Mouse (Mus musculus): ENCODE measurements at regions not wholly inside any gene's neighbourhood (a gene's known extent, or its start where the extent isn't known, plus 50 kb on each side); places are given as distances from the start of the nearest gene placed in this dataset.
A peak's percentile ranks its signal among the peaks of the same experiment; 100 is the strongest.

GRCm38 (mm10) chr15:96031085-96031780 lies 240.6 kb downstream of the Ano6 start:
- TF ChIP-seq CTCF (IDR thresholded peaks at IDR 0.05; ENCODE audit: borderline replicate concordance, extremely low read depth, insufficient read depth, insufficient read length) (no peak), POLR2A (IDR thresholded peaks at IDR 0.05; ENCODE audit: borderline replicate concordance, extremely low read depth, insufficient read depth, insufficient read length, poor library complexity, severe bottlenecking) (no peak)
- no peak for DNase-seq (ENCODE audit: low read depth)

- peak; percentile 28 for DNase-seq (ENCODE audit: low read depth)
- TF ChIP-seq CTCF (IDR thresholded peaks at IDR 0.05; ENCODE audit: borderline replicate concordance, extremely low read depth, insufficient read depth, insufficient read length) (no peak), POLR2A (IDR thresholded peaks at IDR 0.05; ENCODE audit: borderline replicate concordance, extremely low read depth, insufficient read depth, insufficient read length, poor library complexity, severe bottlenecking) (no peak)
These were observed 244.6 kb downstream of the Ano6 start for GRCm38 (mm10) chr15:96035273-96035672.

- no peak for DNase-seq (ENCODE audit: low read depth)
- TF ChIP-seq POLR2A (IDR thresholded peaks at IDR 0.05; ENCODE audit: borderline replicate concordance, extremely low read depth, insufficient read depth, insufficient read length, poor library complexity, severe bottlenecking): no peak
- TF ChIP-seq CTCF (IDR thresholded peaks at IDR 0.05; ENCODE audit: borderline replicate concordance, extremely low read depth, insufficient read depth, insufficient read length): no peak
These were observed 241.8 kb upstream of the Arid2 start for GRCm38 (mm10) chr15:96045561-96045960.

- no peak for TF ChIP-seq CTCF (IDR thresholded peaks at IDR 0.05; ENCODE audit: borderline replicate concordance, extremely low read depth, insufficient read depth, insufficient read length)
- no peak for TF ChIP-seq POLR2A (IDR thresholded peaks at IDR 0.05; ENCODE audit: borderline replicate concordance, extremely low read depth, insufficient read depth, insufficient read length, poor library complexity, severe bottlenecking)
- no peak for DNase-seq (ENCODE audit: low read depth)
These were observed 240.7 kb upstream of the Arid2 start for GRCm38 (mm10) chr15:96046651-96047050.

- TF ChIP-seq CTCF (IDR thresholded peaks at IDR 0.05; ENCODE audit: borderline replicate concordance, extremely low read depth, insufficient read depth, insufficient read length) (no peak), POLR2A (IDR thresholded peaks at IDR 0.05; ENCODE audit: borderline replicate concordance, extremely low read depth, insufficient read depth, insufficient read length, poor library complexity, severe bottlenecking) (no peak)
- DNase-seq (ENCODE audit: low read depth): no peak
These were observed 236.9 kb upstream of the Arid2 start for GRCm38 (mm10) chr15:96050416-96050815.

GRCm38 (mm10) chr15:96052586-96052985 lies 234.7 kb upstream of the Arid2 start:
- TF ChIP-seq POLR2A (IDR thresholded peaks at IDR 0.05; ENCODE audit: borderline replicate concordance, extremely low read depth, insufficient read depth, insufficient read length, poor library complexity, severe bottlenecking) (no peak), CTCF (IDR thresholded peaks at IDR 0.05; ENCODE audit: borderline replicate concordance, extremely low read depth, insufficient read depth, insufficient read length) (no peak)

GRCm38 (mm10) chr15:96055361-96055760 lies 232.0 kb upstream of the Arid2 start:
- peak; percentile 18 for DNase-seq (ENCODE audit: low read depth)
- TF ChIP-seq CTCF (IDR thresholded peaks at IDR 0.05; ENCODE audit: borderline replicate concordance, extremely low read depth, insufficient read depth, insufficient read length) (no peak), POLR2A (IDR thresholded peaks at IDR 0.05; ENCODE audit: borderline replicate concordance, extremely low read depth, insufficient read depth, insufficient read length, poor library complexity, severe bottlenecking) (no peak)

More at GRCm38 (mm10) chr15:96052586-96052985, 234.7 kb upstream of the Arid2 start:
- no peak for DNase-seq (ENCODE audit: low read depth)

GRCm38 (mm10) chr15:96055796-96056473 lies 231.4 kb upstream of the Arid2 start:
- TF ChIP-seq POLR2A (IDR thresholded peaks at IDR 0.05; ENCODE audit: borderline replicate concordance, extremely low read depth, insufficient read depth, insufficient read length, poor library complexity, severe bottlenecking) (no peak), CTCF (IDR thresholded peaks at IDR 0.05; ENCODE audit: borderline replicate concordance, extremely low read depth, insufficient read depth, insufficient read length) (no peak)
- DNase-seq (ENCODE audit: low read depth): peak; percentile 33

- TF ChIP-seq POLR2A (IDR thresholded peaks at IDR 0.05; ENCODE audit: borderline replicate concordance, extremely low read depth, insufficient read depth, insufficient read length, poor library complexity, severe bottlenecking) (no peak), CTCF (IDR thresholded peaks at IDR 0.05; ENCODE audit: borderline replicate concordance, extremely low read depth, insufficient read depth, insufficient read length) (no peak)
- DNase-seq (ENCODE audit: low read depth): no peak
These were observed 227.7 kb upstream of the Arid2 start for GRCm38 (mm10) chr15:96059623-96060022.

GRCm38 (mm10) chr15:96064499-96065217 lies 222.7 kb upstream of the Arid2 start:
- DNase-seq (ENCODE audit: low read depth): no peak
- TF ChIP-seq POLR2A (IDR thresholded peaks at IDR 0.05; ENCODE audit: borderline replicate concordance, extremely low read depth, insufficient read depth, insufficient read length, poor library complexity, severe bottlenecking) (no peak), CTCF (IDR thresholded peaks at IDR 0.05; ENCODE audit: borderline replicate concordance, extremely low read depth, insufficient read depth, insufficient read length) (no peak)

GRCm38 (mm10) chr15:96075615-96076014 lies 211.7 kb upstream of the Arid2 start:
- no peak for DNase-seq (ENCODE audit: low read depth)
- TF ChIP-seq POLR2A (IDR thresholded peaks at IDR 0.05; ENCODE audit: borderline replicate concordance, extremely low read depth, insufficient read depth, insufficient read length, poor library complexity, severe bottlenecking) (no peak), CTCF (IDR thresholded peaks at IDR 0.05; ENCODE audit: borderline replicate concordance, extremely low read depth, insufficient read depth, insufficient read length) (no peak)
